Mouse (Mus musculus): ENCODE data around the gene Armc12. TPM values are rescaled to one million over a fixed set of nuclear protein-coding genes. Genes with fewer than 3 reads are reported as not detected.
A peak's percentile ranks its signal among the peaks of the same experiment; 100 is the strongest.

Armc12 gene
- polyA plus RNA-seq, 1 experiment: not detected

DNA sequence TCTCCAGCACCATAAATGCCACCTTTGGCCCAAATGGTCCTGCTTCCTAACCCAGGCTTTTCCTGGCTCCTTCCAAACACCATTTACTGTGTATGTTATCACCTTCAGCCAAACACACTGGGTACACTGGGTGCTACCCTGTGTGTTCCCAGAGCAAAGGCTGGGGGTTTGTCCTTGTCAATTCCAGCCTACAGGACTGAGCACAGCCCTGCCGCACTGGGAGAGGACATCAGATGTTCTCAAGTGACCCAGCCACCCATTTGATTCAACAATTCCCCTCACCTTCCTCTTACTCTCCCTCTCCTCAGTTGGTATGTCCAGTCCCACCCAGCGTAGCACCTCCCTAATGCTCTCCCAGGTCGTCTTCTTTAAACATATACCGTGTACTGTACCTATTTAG, 10.0 kb upstream of the Armc12 start:
- Histone ChIP-seq H3K4me1 (ENCODE audit: control insufficient read depth, insufficient read depth, low read length) (peaks cover 7% of the 10 kb centered on the region; the same call in 1 of the 2 replicates), H3K4me3 (ENCODE audit: insufficient read depth, low read length) (no peak overlapping the region), H3K27ac (ENCODE audit: insufficient read depth, low read length) (no peak overlapping the region)
- no peak for TF ChIP-seq POLR2A (IDR thresholded peaks at IDR 0.05; ENCODE audit: low read depth, low read length)
- no peak for TF ChIP-seq CTCF (IDR thresholded peaks at IDR 0.05; ENCODE audit: borderline replicate concordance, insufficient read depth, low read length)

GRCm38 (mm10) chr17:28521071-28521726, 9.4 kb upstream of the Armc12 start:
- TF ChIP-seq POLR2A (IDR thresholded peaks at IDR 0.05; ENCODE audit: low read depth, low read length) (no peak), CTCF (IDR thresholded peaks at IDR 0.05; ENCODE audit: borderline replicate concordance, insufficient read depth, low read length) (no peak)
- H3K4me3 ChIP-seq (ENCODE audit: insufficient read depth, low read length): no peak overlapping the region
- peaks cover 3% of the 10 kb centered on the region; the same call in 1 of the 2 replicates for H3K4me1 ChIP-seq (ENCODE audit: control insufficient read depth, insufficient read depth, low read length)
- H3K27ac ChIP-seq (ENCODE audit: insufficient read depth, low read length): no peak overlapping the region

- peaks cover 3% of the 10 kb centered on the region; the same call in 1 of the 2 replicates for H3K4me1 ChIP-seq (ENCODE audit: control insufficient read depth, insufficient read depth, low read length)
- TF ChIP-seq POLR2A (IDR thresholded peaks at IDR 0.05; ENCODE audit: low read depth, low read length) (no peak), CTCF (IDR thresholded peaks at IDR 0.05; ENCODE audit: borderline replicate concordance, insufficient read depth, low read length) (no peak)
- no peak overlapping the region for H3K27ac ChIP-seq (ENCODE audit: insufficient read depth, low read length)
- peak overlapping the region; percentile 71; the same call in 1 of the 2 replicates for H3K4me3 ChIP-seq (ENCODE audit: insufficient read depth, low read length)
Observed at GRCm38 (mm10) chr17:28521920-28522319, 8.7 kb upstream of the Armc12 start.

- TF ChIP-seq POLR2A (IDR thresholded peaks at IDR 0.05; ENCODE audit: low read depth, low read length): peak; percentile 80
- TF ChIP-seq CTCF (IDR thresholded peaks at IDR 0.05; ENCODE audit: borderline replicate concordance, insufficient read depth, low read length): no peak
- Histone ChIP-seq H3K4me3 (ENCODE audit: insufficient read depth, low read length) (peak overlapping the region; percentile 71), H3K4me1 (ENCODE audit: control insufficient read depth, insufficient read depth, low read length) (peaks cover 3% of the 10 kb centered on the region; the same call in 1 of the 2 replicates), H3K27ac (ENCODE audit: insufficient read depth, low read length) (peak overlapping the region; percentile 48)
Observed at GRCm38 (mm10) chr17:28522623-28523354, 7.8 kb upstream of the Armc12 start.

DNA sequence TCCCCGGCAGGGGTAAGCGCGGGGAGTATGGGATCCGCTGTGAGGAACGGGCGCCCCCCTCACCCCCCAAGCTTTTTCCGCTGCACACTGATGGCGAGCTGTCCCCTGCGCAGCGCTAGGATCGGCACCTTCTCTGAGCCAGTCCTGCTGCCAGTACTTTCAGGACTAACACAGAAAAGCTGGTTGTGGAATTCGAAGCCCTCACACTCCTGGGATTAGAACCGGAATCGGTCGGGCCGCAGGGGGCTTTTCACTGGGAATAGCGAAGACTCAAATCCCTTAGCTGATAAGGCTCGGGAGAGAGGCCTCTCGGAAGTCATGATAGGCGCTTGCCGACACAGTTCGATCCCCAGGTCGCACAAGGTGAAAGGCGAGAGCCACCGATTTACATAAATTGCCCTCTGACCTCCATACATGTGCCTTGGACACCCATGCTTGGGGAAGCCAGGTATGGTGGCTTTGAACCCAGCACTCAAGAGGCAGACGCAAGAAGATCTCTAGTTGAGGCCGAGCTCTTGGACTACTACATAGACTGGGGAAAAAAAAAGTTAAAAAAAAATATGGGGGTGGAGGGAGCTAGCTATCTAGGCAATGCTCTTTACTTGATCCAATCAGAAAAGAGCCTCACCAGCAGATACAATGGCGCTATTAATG, 7.1 kb upstream of the Armc12 start:
- Histone ChIP-seq H3K4me1 (ENCODE audit: control insufficient read depth, insufficient read depth, low read length) (0 out of 2 replicates have a peak, but pooled peaks cover 3% of the 10 kb centered on the region), H3K4me3 (ENCODE audit: insufficient read depth, low read length) (peak overlapping the region; percentile 71), H3K27ac (ENCODE audit: insufficient read depth, low read length) (peak overlapping the region; percentile 32)
- no peak for TF ChIP-seq CTCF (IDR thresholded peaks at IDR 0.05; ENCODE audit: borderline replicate concordance, insufficient read depth, low read length)
- TF ChIP-seq POLR2A (IDR thresholded peaks at IDR 0.05; ENCODE audit: low read depth, low read length): no peak

DNA sequence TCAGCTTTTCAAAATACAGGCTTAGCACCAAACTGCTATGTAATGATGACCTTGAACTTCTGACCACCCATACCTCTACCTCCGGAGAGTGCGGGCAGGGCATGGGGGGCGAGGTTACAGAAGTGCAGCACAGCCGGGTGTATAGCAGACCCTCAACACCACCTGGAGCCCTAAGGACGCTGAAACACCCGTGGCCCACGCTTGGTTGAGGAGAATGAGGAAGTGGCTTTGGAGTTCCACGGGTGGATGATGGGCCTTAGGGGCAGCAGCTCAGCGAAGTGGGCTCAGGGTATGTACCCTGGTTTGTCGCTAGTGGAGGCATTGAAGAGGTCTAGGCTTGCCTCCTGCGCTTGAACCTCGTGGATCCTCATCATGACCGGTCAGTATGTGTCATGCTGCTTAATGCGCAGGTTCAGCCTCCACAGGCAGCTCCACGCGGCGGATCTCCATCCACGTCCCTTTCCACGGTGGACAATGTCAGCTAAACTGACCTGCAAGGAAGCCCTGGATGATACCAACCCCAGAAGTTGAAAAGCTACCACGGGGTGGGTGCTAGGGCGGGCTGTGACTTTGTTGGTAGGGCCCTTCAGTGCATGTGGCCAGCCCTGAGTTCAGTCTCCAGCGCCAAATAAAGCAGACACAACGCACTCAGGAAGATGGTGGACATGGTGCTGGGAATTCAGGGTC, 6.5 kb upstream of the Armc12 start:
- TF ChIP-seq POLR2A (IDR thresholded peaks at IDR 0.05; ENCODE audit: low read depth, low read length) (no peak), CTCF (IDR thresholded peaks at IDR 0.05; ENCODE audit: borderline replicate concordance, insufficient read depth, low read length) (no peak)
- Histone ChIP-seq H3K27ac (ENCODE audit: insufficient read depth, low read length) (no peak overlapping the region), H3K4me3 (ENCODE audit: insufficient read depth, low read length) (no peak overlapping the region), H3K4me1 (ENCODE audit: control insufficient read depth, insufficient read depth, low read length) (0 out of 2 replicates have a peak, but pooled peaks cover 3% of the 10 kb centered on the region)

DNA sequence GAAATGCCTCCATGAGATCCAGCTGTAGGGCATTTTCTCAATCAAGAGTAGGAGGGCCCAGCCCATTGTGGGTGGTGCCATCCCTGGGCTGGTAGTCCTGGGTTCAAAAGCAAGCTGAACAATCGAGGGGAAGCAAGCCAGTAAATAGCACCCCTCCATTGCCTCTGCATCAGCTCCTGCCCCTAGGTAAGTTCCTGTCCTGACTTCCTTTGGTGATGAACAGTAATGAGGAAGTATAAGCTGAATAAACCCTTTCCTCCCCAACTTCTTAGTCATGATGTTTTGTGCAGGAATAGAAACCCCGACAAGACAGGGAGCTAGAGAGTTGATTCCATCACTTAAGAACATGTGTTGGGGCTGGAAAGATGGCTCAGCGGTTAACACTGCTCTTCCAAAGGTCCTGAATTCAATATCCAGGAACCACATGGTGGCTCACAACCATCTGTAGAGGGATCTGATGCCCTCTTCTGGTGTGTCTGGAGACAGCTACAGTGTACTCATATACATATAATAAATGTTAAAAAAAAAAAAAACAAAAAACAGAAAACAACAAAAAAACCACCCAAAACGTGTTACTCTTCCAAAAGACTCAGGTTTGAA, 5.7 kb upstream of the Armc12 start:
- TF ChIP-seq CTCF (IDR thresholded peaks at IDR 0.05; ENCODE audit: borderline replicate concordance, insufficient read depth, low read length) (no peak), POLR2A (IDR thresholded peaks at IDR 0.05; ENCODE audit: low read depth, low read length) (no peak)
- H3K4me3 ChIP-seq (ENCODE audit: insufficient read depth, low read length): no peak overlapping the region
- no peak overlapping the region for H3K27ac ChIP-seq (ENCODE audit: insufficient read depth, low read length)
- H3K4me1 ChIP-seq (ENCODE audit: control insufficient read depth, insufficient read depth, low read length): 0 out of 2 replicates have a peak, but pooled peaks cover 3% of the 10 kb centered on the region

DNA sequence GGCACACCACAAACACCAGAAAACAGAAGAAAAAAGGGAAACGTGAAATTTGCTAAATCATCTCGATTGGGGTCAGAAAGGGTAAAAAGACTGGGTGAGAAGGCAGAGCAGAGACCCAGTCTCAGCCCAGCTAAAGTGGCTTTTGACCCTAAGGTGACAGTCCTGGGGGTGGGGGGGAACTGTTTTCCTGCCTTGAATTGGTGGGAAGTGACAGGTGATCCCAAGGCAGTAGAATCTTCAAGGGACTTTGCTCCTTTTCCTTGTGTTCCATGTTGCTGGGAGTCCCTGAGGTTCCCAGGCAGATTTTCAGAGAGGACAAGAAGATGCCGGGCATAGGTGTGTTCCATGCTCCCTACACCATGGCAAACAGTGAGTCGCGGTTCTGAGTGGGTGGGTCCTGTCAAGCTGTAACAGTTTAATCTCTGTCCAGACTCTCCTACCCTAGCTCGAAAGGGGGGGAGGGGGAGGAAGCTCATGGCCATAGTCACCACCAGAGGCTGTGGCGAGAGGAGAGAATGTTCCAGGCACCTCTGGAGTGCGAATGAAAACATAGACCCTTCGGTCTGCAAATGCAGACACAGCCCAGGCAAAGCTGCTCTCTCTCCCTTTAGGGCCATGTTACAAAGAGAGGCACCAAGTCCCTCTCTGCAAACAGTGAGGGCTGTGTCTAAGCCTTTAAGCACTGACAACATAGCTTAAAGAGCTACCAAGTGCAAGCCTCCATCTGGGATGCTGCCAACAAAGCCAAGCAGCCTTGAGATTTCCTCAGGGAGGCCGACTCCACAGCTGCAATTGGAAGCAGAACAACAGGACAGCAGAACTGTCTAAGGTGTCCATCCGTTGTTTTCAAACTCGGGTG, 3.2 kb upstream of the Armc12 start:
- Histone ChIP-seq H3K27ac (ENCODE audit: insufficient read depth, low read length) (no peak overlapping the region), H3K4me3 (ENCODE audit: insufficient read depth, low read length) (no peak overlapping the region)

More for the DNA sequence above, 3.2 kb upstream of the Armc12 start:
- TF ChIP-seq POLR2A (IDR thresholded peaks at IDR 0.05; ENCODE audit: low read depth, low read length) (no peak), CTCF (IDR thresholded peaks at IDR 0.05; ENCODE audit: borderline replicate concordance, insufficient read depth, low read length) (no peak)
- no peaks in the 10 kb centered on the region for H3K4me1 ChIP-seq (ENCODE audit: control insufficient read depth, insufficient read depth, low read length)
